Mouse (Mus musculus): ENCODE data around the gene Wdr92.

Gene Wdr92

GRCm38 (mm10) chr11:17181807-17182206, at the start of gene Wdr92:
Gene Wdr92 (plus strand): TSS chr11:17182107.
- no peak for DNase-seq (ENCODE audit: low spot score in 2 of 2)

GRCm38 (mm10) chr11:17135638-17136037, 46.3 kb upstream of the Wdr92 start:
- DNase-seq (ENCODE audit: low spot score in 2 of 2), result no peak

- no peak for DNase-seq (ENCODE audit: low spot score in 2 of 2)
Measured at GRCm38 (mm10) chr11:17138306-17139033, 43.4 kb upstream of the Wdr92 start.

- DNase-seq (ENCODE audit: low spot score in 2 of 2), result peak; percentile 92 to 93
Measured at GRCm38 (mm10) chr11:17158858-17159737, 22.8 kb upstream of the Wdr92 start, which contains the start of gene Ppp3r1. Gene Ppp3r1 (plus strand): TSS chr11:17159263.

- DNase-seq (ENCODE audit: low spot score in 2 of 2), result peak; percentile 54 to 60
Measured at GRCm38 (mm10) chr11:17159738-17160241, 22.1 kb upstream of the Wdr92 start.

GRCm38 (mm10) chr11:17160242-17160641, 21.7 kb upstream of the Wdr92 start:
- peak; percentile 31 to 45 for DNase-seq (ENCODE audit: low spot score in 2 of 2)

- no peak for DNase-seq (ENCODE audit: low spot score in 2 of 2)
Measured at GRCm38 (mm10) chr11:17163956-17164355, 18.0 kb upstream of the Wdr92 start.

- DNase-seq (ENCODE audit: low spot score in 2 of 2), result no peak
Measured at GRCm38 (mm10) chr11:17166627-17167026, 15.3 kb upstream of the Wdr92 start.

- DNase-seq (ENCODE audit: low spot score in 2 of 2), result no peak
Measured at GRCm38 (mm10) chr11:17169262-17169661, 12.6 kb upstream of the Wdr92 start.

GRCm38 (mm10) chr11:17170938-17171729, 10.8 kb upstream of the Wdr92 start:
- DNase-seq (ENCODE audit: low spot score in 2 of 2), result no peak

- DNase-seq (ENCODE audit: low spot score in 2 of 2), result no peak
Measured at GRCm38 (mm10) chr11:17172300-17172699, 9.6 kb upstream of the Wdr92 start.

GRCm38 (mm10) chr11:17176638-17177037, 5.3 kb upstream of the Wdr92 start:
- DNase-seq (ENCODE audit: low spot score in 2 of 2), result no peak

- no peak for DNase-seq (ENCODE audit: low spot score in 2 of 2)
Measured at GRCm38 (mm10) chr11:17180753-17181152, 1.2 kb upstream of the Wdr92 start.

- no peak for DNase-seq (ENCODE audit: low spot score in 2 of 2)
Measured at GRCm38 (mm10) chr11:17183165-17183564, 1.3 kb downstream of the Wdr92 start.

- no peak for DNase-seq (ENCODE audit: low spot score in 2 of 2)
Measured at GRCm38 (mm10) chr11:17187649-17188048, 5.7 kb downstream of the Wdr92 start.

- no peak for DNase-seq (ENCODE audit: low spot score in 2 of 2)
Measured at GRCm38 (mm10) chr11:17188786-17189185, 6.9 kb downstream of the Wdr92 start.

GRCm38 (mm10) chr11:17192151-17192844, 10.4 kb downstream of the Wdr92 start:
- no peak for DNase-seq (ENCODE audit: low spot score in 2 of 2)

GRCm38 (mm10) chr11:17199170-17199569, 17.3 kb downstream of the Wdr92 start:
- DNase-seq (ENCODE audit: low spot score in 2 of 2), result no peak

- no peak for DNase-seq (ENCODE audit: low spot score in 2 of 2)
Measured at GRCm38 (mm10) chr11:17199840-17200501, 18.1 kb downstream of the Wdr92 start.

GRCm38 (mm10) chr11:17200936-17201335, 19.0 kb downstream of the Wdr92 start:
- no peak for DNase-seq (ENCODE audit: low spot score in 2 of 2)

GRCm38 (mm10) chr11:17202481-17202880, 20.6 kb downstream of the Wdr92 start:
- DNase-seq (ENCODE audit: low spot score in 2 of 2), result no peak

All from frontal cortex, postnatal 14 days (tissue).